Mouse (Mus musculus): ENCODE data around the gene Lrp11.

DNA sequence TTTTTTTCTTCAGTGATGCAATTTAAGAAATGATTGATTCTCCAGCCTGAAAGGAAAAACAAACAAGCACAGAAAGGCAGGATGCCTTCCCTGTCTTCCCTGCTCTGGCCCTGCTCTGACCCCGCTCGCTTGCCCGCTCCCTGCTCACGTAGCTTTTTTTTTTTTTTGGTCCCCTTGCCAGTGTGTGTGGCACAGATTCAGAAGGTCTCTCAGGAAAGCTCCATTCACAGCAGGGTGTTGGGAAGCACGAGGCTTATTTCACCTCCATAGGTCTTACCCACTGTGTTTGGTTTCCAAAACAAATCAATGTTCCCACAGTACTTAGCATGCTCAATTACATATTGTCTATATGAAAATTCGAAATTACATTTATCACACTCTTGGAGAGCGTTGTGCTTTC lies 5.2 kb downstream of the Lrp11 start:
- TF ChIP-seq EP300 (IDR thresholded peaks at IDR 0.05; ENCODE audit: low read depth) = no peak
- TF ChIP-seq CTCF (IDR thresholded peaks at IDR 0.05; ENCODE audit: low read depth) = no peak

Data from liver, postnatal 0 days (tissue).